Mouse (Mus musculus) urinary bladder, postnatal 36 days (tissue): Measurements from ENCODE around the gene Akr1c19.
"Not testable (repeated sequence)": the region's sequence is repeated elsewhere in the genome, so short reads cannot be mapped to it uniquely, and the experiment has no call there.

Source experiments
- DNase-seq, 2 experiments: peaks; one replicate each; pipeline ENCODE4 v3.0.0; 2022; ENCODE audit warnings: low spot score in 2 of 2, mixed read lengths in 1 of 2

Akr1c19 gene

DNA sequence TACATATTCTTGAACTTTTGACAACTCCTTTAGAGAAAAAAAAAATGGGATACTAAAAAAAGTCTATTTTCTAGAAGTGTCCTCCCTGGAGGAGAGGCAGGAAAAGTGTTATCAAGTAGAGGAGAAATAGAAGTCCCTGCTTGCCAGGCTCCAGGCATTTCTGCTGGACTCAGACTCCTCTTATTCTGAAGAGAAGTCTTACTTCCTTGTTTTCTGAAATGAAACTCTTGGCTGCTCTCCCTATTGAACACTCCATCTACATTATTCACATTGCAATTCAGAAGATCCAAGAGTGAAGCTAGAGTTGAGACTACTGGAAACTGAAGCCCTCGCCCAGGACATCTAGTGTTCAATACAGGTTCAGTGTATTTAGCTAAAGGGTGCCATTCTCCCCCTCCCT is at the start of gene Akr1c19:
TSS of gene Akr1c19 (plus strand) at position 260 of the 400 bp plus-strand sequence.
- DNase-seq: no peak

- DNase-seq: not testable (repeated sequence)
Measured at GRCm38 (mm10) chr13:4181321-4181720, 47.2 kb upstream of the Akr1c19 start.

GRCm38 (mm10) chr13:4183116-4183515 is 45.4 kb upstream of the Akr1c19 start:
- DNase-seq: no peak

GRCm38 (mm10) chr13:4186641-4187411 is 41.7 kb upstream of the Akr1c19 start:
- DNase-seq: not testable (repeated sequence)

DNA sequence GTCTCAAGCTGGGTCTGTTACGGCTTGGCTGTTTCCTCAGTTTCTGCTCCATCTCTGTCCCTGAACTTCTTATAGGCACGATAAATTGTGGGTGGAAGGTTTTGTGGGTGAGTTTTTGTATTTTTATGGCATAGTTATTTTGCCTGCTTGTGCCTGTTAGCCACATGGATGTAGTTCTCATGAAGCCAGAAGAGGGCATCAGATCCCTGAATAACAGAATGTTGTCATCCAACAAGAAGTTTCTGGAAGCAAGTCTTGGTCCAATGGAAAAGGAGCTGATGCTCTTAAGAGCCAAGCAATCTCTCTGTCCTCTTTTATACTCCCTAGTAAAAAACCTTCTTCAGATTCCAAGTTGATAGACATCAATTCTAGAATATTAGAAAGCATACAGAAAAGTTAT is 40.3 kb upstream of the Akr1c19 start:
- DNase-seq: no peak

DNA sequence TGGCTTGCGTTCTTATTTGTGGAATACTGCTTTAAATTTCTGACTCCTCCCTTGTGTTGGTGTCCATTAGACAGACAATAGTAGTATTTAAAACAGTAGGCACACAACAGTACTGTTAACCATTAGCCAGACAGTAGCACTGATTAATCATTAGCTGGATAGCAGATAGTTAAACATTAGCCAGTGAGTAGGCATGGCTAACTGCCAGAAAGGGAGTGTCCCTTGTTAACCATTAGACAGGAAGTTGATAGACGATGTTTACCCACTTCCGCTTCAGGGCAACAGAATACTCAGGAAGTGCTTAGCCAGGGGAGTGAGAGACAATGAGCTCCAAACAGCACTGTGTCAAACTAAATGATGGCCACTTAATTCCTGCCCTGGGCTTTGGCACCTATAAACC is 37.6 kb upstream of the Akr1c19 start, which contains the start of gene Akr1c13:
TSS of gene Akr1c13 (plus strand) at position 247 of the 400 bp plus-strand sequence.
- peak; percentile 36 to 42 for DNase-seq

DNA sequence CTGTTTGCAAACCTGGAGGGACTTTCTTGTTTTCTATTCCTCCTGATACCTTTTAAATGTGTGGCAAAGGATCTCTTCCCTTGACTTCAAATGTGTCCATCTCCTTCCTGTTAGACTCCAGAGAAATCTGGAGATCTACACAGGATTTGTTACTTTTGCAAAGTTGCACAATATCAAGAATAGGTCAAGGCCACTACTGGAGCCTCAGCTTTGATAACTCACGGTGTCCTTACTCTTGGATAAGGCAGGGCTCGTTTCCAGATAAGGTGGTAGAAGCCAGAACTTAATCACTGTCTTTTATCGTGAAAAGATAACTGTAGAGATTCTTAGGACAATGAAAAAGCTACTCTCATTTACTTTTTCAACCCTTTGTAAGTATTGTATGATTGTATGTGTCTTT is 36.0 kb upstream of the Akr1c19 start:
- no peak for DNase-seq

DNA sequence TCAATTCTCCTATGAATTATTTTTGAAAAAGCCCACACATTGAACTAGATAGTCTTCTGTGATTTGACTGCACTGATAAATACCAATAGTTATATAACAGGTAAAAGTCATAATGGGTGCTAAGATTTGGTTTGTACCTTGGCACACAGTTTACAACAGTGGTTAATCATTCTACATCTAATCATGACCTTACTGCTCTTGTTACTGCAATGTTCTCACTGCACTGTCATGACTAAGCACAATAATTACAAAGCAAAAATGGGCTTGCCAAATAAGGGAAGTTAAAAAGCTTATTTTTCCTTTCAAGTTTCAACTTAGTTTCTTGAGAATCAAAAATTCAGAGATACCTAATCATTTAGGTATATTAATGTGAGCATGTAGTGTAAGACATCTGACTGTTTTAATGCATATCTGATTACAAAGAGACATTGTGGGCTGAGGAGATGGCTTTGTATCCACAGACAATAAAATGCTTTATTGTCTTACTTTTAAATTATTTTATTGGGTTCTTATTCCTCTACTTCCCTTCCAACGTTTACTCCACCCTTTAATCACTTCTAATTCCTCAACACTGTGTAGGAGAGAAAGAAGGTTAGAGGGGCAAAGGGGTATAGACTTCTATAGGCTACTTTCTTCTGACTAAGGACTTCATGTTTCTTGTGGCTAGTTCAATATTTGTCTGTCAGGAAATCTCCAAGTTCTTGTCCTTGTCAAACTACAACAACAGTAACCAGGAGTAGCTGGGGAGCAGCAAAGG is 22.2 kb upstream of the Akr1c19 start:
- no peak for DNase-seq

DNA sequence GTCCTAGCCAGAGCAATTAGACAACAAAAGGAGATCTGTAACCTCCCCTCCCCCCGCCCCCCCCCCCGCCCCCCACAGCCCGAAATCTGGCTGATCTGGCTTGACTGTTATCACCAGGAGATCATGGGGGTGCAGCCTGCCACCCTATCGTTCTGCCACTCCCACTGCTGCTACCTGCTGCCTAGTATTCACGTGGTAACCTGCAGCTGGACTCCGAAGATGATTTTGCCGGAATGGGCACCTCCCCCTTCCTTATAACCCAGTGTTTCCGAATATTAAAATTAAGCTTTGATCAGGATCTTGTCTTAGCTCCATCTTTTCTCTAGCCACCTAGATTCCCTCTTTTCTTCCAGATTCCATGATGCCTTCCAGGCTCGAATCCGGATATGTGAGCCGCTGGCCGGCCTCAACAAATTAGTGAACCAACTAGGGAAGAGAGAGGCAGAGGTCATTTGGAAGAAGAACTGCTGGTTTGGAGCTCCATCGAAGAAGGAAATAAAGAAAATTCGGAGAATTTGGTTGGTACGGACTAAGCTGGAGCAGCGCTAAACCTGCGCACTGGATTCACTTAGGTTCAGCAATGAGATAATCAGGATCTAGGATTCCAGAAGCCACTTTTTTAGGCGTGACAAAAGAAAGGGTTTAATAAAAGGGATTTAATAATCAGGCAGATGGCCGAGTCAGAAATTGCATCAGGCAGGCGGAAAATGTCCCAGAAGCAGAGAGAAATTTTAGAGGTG is 16.8 kb upstream of the Akr1c19 start:
- no peak for DNase-seq

DNA sequence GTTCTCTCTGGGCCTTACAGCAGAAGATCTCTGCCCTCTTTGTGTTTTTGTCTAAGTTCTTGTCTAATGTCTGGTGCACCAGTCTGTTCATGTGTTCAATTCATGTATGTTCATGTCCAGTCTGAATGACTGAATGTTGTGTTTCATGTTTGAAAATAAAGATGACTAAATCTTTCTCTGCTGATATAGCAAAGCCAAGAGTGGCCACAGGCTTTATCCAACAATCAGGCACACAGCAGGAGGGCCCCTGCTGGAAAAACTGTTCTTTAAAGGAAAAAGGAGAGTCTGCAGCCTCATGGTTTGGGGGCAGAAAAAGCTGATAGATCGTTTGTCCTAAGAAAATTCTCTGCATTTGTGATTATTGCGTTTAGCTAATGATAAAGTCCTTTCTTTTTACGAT is 16.2 kb upstream of the Akr1c19 start:
- no peak for DNase-seq

DNA sequence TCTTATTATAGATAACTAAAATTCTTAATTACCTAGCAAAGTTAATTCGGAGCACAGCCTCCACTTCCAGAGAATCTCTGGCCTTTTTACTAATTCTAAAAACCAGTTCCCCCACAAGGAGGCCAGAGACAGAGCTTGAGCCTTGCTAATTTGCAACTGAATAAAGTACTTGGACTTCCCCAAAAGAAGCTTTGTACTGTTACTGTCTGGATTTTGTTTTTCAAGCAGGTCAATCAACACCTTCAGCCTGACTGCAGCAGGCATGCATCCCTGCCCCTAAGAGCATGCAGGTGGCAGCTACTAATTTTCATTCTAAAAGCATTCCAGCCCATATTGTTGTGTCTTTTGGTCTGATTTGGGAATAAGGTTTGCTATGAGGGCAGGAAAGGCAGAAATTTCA is 13.0 kb upstream of the Akr1c19 start:
- DNase-seq: not testable (repeated sequence)

- no peak for DNase-seq
Measured at GRCm38 (mm10) chr13:4230841-4231623, 2.5 kb downstream of the Akr1c19 start.

GRCm38 (mm10) chr13:4233135-4233534 is 4.6 kb downstream of the Akr1c19 start:
- no peak for DNase-seq

- no peak for DNase-seq
Measured at GRCm38 (mm10) chr13:4233536-4234172, 5.2 kb downstream of the Akr1c19 start.

DNA sequence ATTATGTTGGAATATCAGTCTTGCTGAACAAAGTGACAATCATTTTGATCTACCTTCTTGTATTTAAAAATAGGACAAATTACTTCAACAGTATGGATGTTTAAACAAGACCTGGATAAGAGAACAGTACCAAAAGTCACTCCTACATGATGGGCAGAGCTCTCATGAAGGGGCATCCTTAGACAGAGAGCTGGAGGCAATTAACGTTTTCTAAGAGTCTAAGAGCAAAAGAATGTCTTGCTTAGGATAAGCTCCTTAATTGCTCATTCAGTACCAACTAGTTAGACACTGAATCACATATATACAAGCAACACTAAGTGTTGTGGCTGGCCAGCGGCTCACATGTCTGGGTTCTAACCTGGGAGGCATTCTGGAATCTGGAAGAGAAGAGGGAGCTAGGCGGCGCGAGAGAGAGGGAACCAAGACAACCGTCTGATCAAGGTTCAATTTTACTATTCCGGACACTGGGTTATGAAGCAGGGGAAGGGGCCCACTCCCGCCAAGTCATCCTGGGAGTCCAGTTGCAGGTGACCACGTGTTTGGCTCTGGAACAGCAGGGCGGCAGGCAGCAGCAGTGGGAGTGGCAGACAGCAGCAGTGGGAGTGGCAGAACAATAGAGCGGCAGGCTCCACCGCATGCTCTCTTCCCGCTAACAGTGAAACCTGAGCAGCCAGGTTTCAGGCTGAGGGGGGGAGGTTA is 16.5 kb downstream of the Akr1c19 start:
- peak in 1 of 2 experiments; percentile 7 for DNase-seq

- no peak for DNase-seq
Measured at GRCm38 (mm10) chr13:4249347-4249746, 20.8 kb downstream of the Akr1c19 start.

- not testable (repeated sequence) for DNase-seq
Measured at GRCm38 (mm10) chr13:4256894-4257293, 28.4 kb downstream of the Akr1c19 start.

GRCm38 (mm10) chr13:4257349-4257748 is 28.8 kb downstream of the Akr1c19 start:
- no peak for DNase-seq

DNA sequence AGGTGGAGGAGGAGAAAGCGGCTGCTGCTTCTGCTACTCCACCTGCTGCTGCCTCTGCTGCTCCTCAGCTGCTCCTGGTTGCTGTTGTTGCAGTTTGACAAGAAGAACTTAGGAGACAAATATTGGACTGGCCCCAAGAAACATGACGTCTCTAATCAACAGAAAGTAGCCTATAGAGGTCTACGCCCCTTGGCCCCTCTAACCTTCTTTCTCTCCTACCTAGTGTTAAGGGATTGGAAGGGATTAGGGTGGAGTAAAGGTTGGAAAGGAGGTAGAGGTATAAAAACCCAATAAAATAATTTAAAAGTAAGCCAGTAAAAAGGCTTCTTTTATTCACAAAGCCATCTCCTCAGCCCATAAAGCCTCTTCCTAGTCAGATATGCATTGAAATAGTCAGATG is 36.1 kb downstream of the Akr1c19 start:
- no peak for DNase-seq

- DNase-seq: no peak
Measured at GRCm38 (mm10) chr13:4265047-4265446, 36.5 kb downstream of the Akr1c19 start.
